Mouse (Mus musculus) midbrain, embryonic 11.5 days (tissue): Measurements from ENCODE around the gene Gm3095. TPM values are rescaled to one million over a fixed set of nuclear protein-coding genes. Genes with fewer than 3 reads are reported as not detected.
"Not testable (repeated sequence)": the region's sequence is repeated elsewhere in the genome, so short reads cannot be mapped to it uniquely, and the experiment has no call there.

ENCODE experiments used
- ATAC-seq: fragments of 200-750 bp; cut with Nextera tagmentation; 2 replicates; pipeline ENCODE4 v1.8.0; 2017; ENCODE audit warnings: moderate TSS enrichment, moderate library complexity; ENCODE audit not compliant: low FRiP score
- DNase-seq: peaks from one replicate; pipeline ENCODE4 v3.0.0; 2015; ENCODE audit warnings: low spot score; ENCODE audit errors: missing footprints
- H3K27ac ChIP-seq: fragments of 300-500 bp; sonication (generic); 2 replicates; pipeline ENCODE4 v1.5.1; 2014; ENCODE audit warnings: low read depth, low read length
- H3K27me3 ChIP-seq: fragments of 300-500 bp; sonication (generic); 2 replicates; pipeline ENCODE4 v1.6.1; 2014; ENCODE audit warnings: mild to moderate bottlenecking, low read length, moderate library complexity, mixed read lengths; ENCODE audit not compliant: control insufficient read depth, insufficient read depth
- H3K36me3 ChIP-seq: fragments of 300-500 bp; sonication (generic); 2 replicates; pipeline ENCODE4 v1.6.1; 2014; ENCODE audit warnings: mild to moderate bottlenecking, low read length, moderate library complexity, mixed read lengths; ENCODE audit not compliant: control insufficient read depth, insufficient read depth
- H3K4me1 ChIP-seq: fragments of 300-500 bp; sonication (generic); 2 replicates; pipeline ENCODE4 v1.6.1; 2014; ENCODE audit warnings: low read length; ENCODE audit not compliant: control insufficient read depth, insufficient read depth
- H3K4me2 ChIP-seq: fragments of 300-500 bp; sonication (generic); 2 replicates; pipeline ENCODE4 v1.6.1; 2014; ENCODE audit warnings: mild to moderate bottlenecking, moderate library complexity
- H3K4me3 ChIP-seq: fragments of 300-500 bp; sonication (generic); 2 replicates; pipeline ENCODE4 v1.5.1; 2014; ENCODE audit warnings: low read depth, low read length
- H3K9ac ChIP-seq: fragments of 300-500 bp; sonication (generic); 2 replicates; pipeline ENCODE4 v1.6.1; 2014; ENCODE audit warnings: low read length
- H3K9me3 ChIP-seq: fragments of 300-500 bp; sonication (generic); 2 replicates; pipeline ENCODE4 v1.6.1; 2016; ENCODE audit warnings: low read length; ENCODE audit not compliant: control insufficient read depth
- WGBS: fragments of 180-500 bp; shearing (Covaris S2); extraction: QIAGEN DNeasy Blood & Tissue Kit; methylation state at CpG from one replicate; pipeline ENCODE4 v1.1.7; 2014; 5-methylcytosine and 5-hydroxymethylcytosine counted together
- polyA plus RNA-seq: library from polyadenylated mRNA; unstranded; fragments of >200 nt; fragmentation: Nextera tagmentation; extraction: Ambion mirVana; gene quantifications from 2 replicates; pipeline ENCODE4 v1.2.1, GENCODE M21; 2014

The Gm3095 gene
- 0.16 TPM in 1 of 2 replicates, not detected in the other for polyA plus RNA-seq

- ATAC-seq, H3K9ac ChIP-seq, H3K27ac ChIP-seq, H3K36me3 ChIP-seq, H3K4me2 ChIP-seq, DNase-seq, H3K9me3 ChIP-seq, H3K27me3 ChIP-seq, H3K4me1 ChIP-seq, H3K4me3 ChIP-seq: not testable (repeated sequence)
- no CpG with 5 or more reads among the region's 2 CpGs for WGBS
Observed at GRCm38 (mm10) chr14:3963247-3963646, at the start of gene Gm3095. TSS of gene Gm3095 (plus strand) at chr14:3963547.

- H3K4me2 ChIP-seq, H3K36me3 ChIP-seq, H3K4me3 ChIP-seq, DNase-seq, H3K9me3 ChIP-seq, H3K27ac ChIP-seq, H3K4me1 ChIP-seq, H3K27me3 ChIP-seq, H3K9ac ChIP-seq, ATAC-seq: not testable (repeated sequence)
- WGBS, result 57% methylated on average over 1 of the region's 2 CpGs
Observed at GRCm38 (mm10) chr14:3931456-3931855, 31.9 kb upstream of the Gm3095 start, which contains the start of gene Gm3029. TSS of gene Gm3029 (plus strand) at chr14:3931756.

GRCm38 (mm10) chr14:3998094-3998493, 34.7 kb downstream of the Gm3095 start, which contains the start of gene Gm3099:
TSS of gene Gm3099 (plus strand) at chr14:3998394.
- not testable (repeated sequence) for H3K4me1 ChIP-seq, H3K27ac ChIP-seq, H3K27me3 ChIP-seq, H3K36me3 ChIP-seq, H3K4me2 ChIP-seq, ATAC-seq, DNase-seq, H3K9me3 ChIP-seq, H3K4me3 ChIP-seq, H3K9ac ChIP-seq
- 75% methylated on average over 1 of the region's 3 CpGs for WGBS

Other genes starting within 250 kb of the Gm3095 start
- 0.42 and 0.63 TPM in 2 replicates for gene Gm3002, start 153.5 kb upstream of the Gm3095 start, polyA plus RNA-seq
- gene Gm3033, start 117.3 kb upstream of the Gm3095 start, polyA plus RNA-seq, result not detected in 2 replicates
- gene Gm2916, start 79.4 kb upstream of the Gm3095 start, polyA plus RNA-seq, result not detected in 2 replicates
- gene Gm3029, start 31.8 kb upstream of the Gm3095 start, polyA plus RNA-seq, result not detected in 2 replicates
- not detected in 2 replicates for gene Gm3099, start 34.8 kb downstream of the Gm3095 start, polyA plus RNA-seq
- 0.27 and 0.66 TPM in 2 replicates for gene Gm5796, start 60.4 kb downstream of the Gm3095 start, polyA plus RNA-seq
- gene Gm3115, start 120.6 kb downstream of the Gm3095 start, polyA plus RNA-seq, result not detected in 2 replicates
- gene Gm8108, start 147.0 kb downstream of the Gm3095 start, polyA plus RNA-seq, result 0.42 and 1.3 TPM in 2 replicates
- gene Gm3127, start 201.5 kb downstream of the Gm3095 start, polyA plus RNA-seq, result not detected in 2 replicates
- 1.1 and 1.4 TPM in 2 replicates for gene Gm2974, start 219.0 kb downstream of the Gm3095 start, polyA plus RNA-seq